Mouse (Mus musculus) myocyte (in vitro differentiated cells): Measurements from ENCODE around the gene Car2.

Experiments
- MAX ChIP-seq: IDR thresholded peaks from one replicate; pipeline ENCODE4 v1.6.1; 2011; ENCODE audit warnings: low read depth, mild to moderate bottlenecking, control low read depth
- MYOG ChIP-seq, 3 experiments: IDR thresholded peaks; one replicate each; pipeline ENCODE4 v1.6.1; 2011; ENCODE audit warnings: control low read depth in 2 of 3, low read depth in 2 of 3, mild to moderate bottlenecking in 2 of 3; ENCODE audit not compliant: insufficient read length in 2 of 3, control insufficient read depth in 1 of 3, insufficient read depth in 1 of 3
- USF1 ChIP-seq: IDR thresholded peaks from one replicate; pipeline ENCODE4 v1.6.1; 2011; ENCODE audit warnings: low read depth, mild to moderate bottlenecking, control low read depth, moderate library complexity

- TF ChIP-seq MYOG (IDR thresholded peaks at IDR 0.05; ENCODE audit: control insufficient read depth in 1 of 3, insufficient read depth in 1 of 3, insufficient read length in 2 of 3, low read depth in 2 of 3) (peak in 2 of 3 experiments; percentile 9 to 54), MAX (no peak), USF1 (no peak)
Observed at GRCm38 (mm10) chr3:14886102-14887098, at the start of gene Car2.
